In the genomic region with DNA sequence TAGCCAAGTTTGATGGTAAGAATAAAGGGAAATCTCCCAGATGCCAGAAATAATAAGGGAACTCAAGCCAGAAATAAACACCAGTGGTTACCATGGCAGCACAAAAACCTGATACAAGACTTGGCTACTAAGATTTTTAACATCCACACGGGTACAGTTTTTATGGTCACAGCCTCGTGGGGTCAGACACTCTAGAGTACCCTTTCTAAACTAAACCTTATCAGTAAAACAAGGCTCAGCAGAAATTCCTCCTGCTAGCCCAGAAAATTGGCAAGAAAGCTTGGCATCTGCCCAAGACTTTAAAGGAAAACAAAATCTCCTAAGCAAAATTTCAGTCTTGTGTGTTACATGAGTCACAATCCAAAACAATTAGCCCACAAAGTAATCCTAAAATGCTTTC, we compare ENCODE assay signal across 11 mouse cellular contexts. TPM values are rescaled to one million over a fixed set of nuclear protein-coding genes. Genes with fewer than 3 reads are reported as not detected.
DNase-seq lines count a peak whose midpoint lies in the region; ATAC-seq and TF ChIP-seq lines count a peak whose summit lies in the region.
"Had no signal": no experiment of that assay in that cellular context is flagged by ENCODE, and none has a peak within 500 bp of the region (broad histone marks: within the 10 kb centered on the region; RNA-seq: fewer than 3 reads in every experiment).

No protein-coding gene starts in this region.

- H3K9ac ChIP-seq in heart, embryonic 12.5 days = no peak overlapping the region
- H3K9ac ChIP-seq in midbrain, embryonic 15.5 days = no peak overlapping the region
- H3K9ac ChIP-seq: limb, embryonic 12.5 days; midbrain, embryonic 12.5 days had no signal

- no peaks in the 10 kb centered on the region; the same call in 1 of the 2 replicates for H3K36me3 ChIP-seq in heart, embryonic 12.5 days
- H3K36me3 ChIP-seq in midbrain, embryonic 15.5 days (replicated peaks) = no peaks in the 10 kb centered on the region
- H3K36me3 ChIP-seq: midbrain, embryonic 12.5 days had no signal

- intact Hi-C loops in heart, postnatal 25 days (cut with DNase I) = loop anchor here (5.0 kb wide), 1 partner anchor 54 kb away; no protein-coding TSS in a partner anchor

- DNase-seq in heart, adult 11 months = peak; percentile 93
- no peak for DNase-seq in heart, postnatal 25 days (ENCODE audit: low spot score)
- DNase-seq in lung, postnatal 10 days = peak; percentile 64
- DNase-seq in lung, adult 2 months = no peak
- DNase-seq: thymus, adult 18-20 months had no signal

- no peak for TF ChIP-seq CTCF in lung, adult 2 months (IDR thresholded peaks at IDR 0.05; ENCODE audit: insufficient read depth, low read length)

- no peaks in the 10 kb centered on the region for H3K9me3 ChIP-seq in heart, embryonic 12.5 days (replicated peaks)
- H3K9me3 ChIP-seq in midbrain, embryonic 15.5 days = no peaks in the 10 kb centered on the region
- H3K9me3 ChIP-seq: limb, embryonic 12.5 days; midbrain, embryonic 12.5 days had no signal

- H3K4me2 ChIP-seq in heart, embryonic 12.5 days = peak overlapping the region; percentile 10; the same call in 1 of the 2 replicates
- H3K4me2 ChIP-seq in midbrain, embryonic 15.5 days = no peak overlapping the region
- H3K4me2 ChIP-seq: limb, embryonic 12.5 days; midbrain, embryonic 12.5 days had no signal

- no peak overlapping the region for H3K4me3 ChIP-seq in lung, adult 2 months (replicated peaks; ENCODE audit: extremely low read depth, low read depth, low read length)
- no peak overlapping the region for H3K4me3 ChIP-seq in heart, embryonic 12.5 days
- H3K4me3 ChIP-seq in midbrain, embryonic 15.5 days = no peak overlapping the region
- H3K4me3 ChIP-seq: limb, embryonic 12.5 days; midbrain, embryonic 12.5 days had no signal

- H3K27ac ChIP-seq in heart, embryonic 12.5 days (ENCODE audit: poor library complexity, severe bottlenecking) = peak overlapping the region; percentile 61
- H3K27ac ChIP-seq in midbrain, embryonic 15.5 days = peak overlapping the region; percentile 43
- H3K27ac ChIP-seq: limb, embryonic 12.5 days; midbrain, embryonic 12.5 days had no signal

- H3K4me1 ChIP-seq in lung, adult 2 months (ENCODE audit: control insufficient read depth, insufficient read depth, low read length) = peaks cover 2% of the 10 kb centered on the region
- H3K4me1 ChIP-seq in heart, embryonic 12.5 days (replicated peaks) = peaks cover 22% of the 10 kb centered on the region
- H3K4me1 ChIP-seq in midbrain, embryonic 15.5 days = peaks cover 11% of the 10 kb centered on the region

- H3K27me3 ChIP-seq in heart, embryonic 12.5 days (replicated peaks) = no peaks in the 10 kb centered on the region
- no peaks in the 10 kb centered on the region for H3K27me3 ChIP-seq in midbrain, embryonic 15.5 days (replicated peaks)
- H3K27me3 ChIP-seq: limb, embryonic 12.5 days; midbrain, embryonic 12.5 days had no signal

- no peak for ATAC-seq in heart, embryonic 12.5 days (ENCODE audit: insufficient number of reproducible peaks, low FRiP score)
- ATAC-seq in midbrain, embryonic 15.5 days (replicated peaks) = peak; percentile 74; the same call in 1 of the 2 replicates
- no peak for ATAC-seq in erythroblast, adult 5-6 weeks (replicated peaks; ENCODE audit: low FRiP score, poor library complexity, severe bottlenecking)
- ATAC-seq in erythroid progenitor cell, adult 5-6 weeks (replicated peaks; ENCODE audit: low FRiP score, poor library complexity, severe bottlenecking) = no peak

- 11% methylated on average over 2 of the region's 2 CpGs for WGBS in lung, adult 2 months
- 3% methylated on average over 2 of the region's 2 CpGs for WGBS in heart, embryonic 12.5 days
- 16% methylated on average over 2 of the region's 2 CpGs for WGBS in midbrain, embryonic 15.5 days

- no peak for TF ChIP-seq POLR2A in lung, adult 2 months (IDR thresholded peaks at IDR 0.05; ENCODE audit: borderline replicate concordance, extremely low read depth, low read depth, low read length)

RNA-seq across cellular contexts. Expression of a gene that starts 17.0 kb away (rescaled TPM):
- 10 to 100 TPM; 15.8 to 16.9 TPM for total RNA-seq in heart, postnatal 25 days (2021)
- polyA plus RNA-seq in lung, adult 2 months (2012; rRNA removed) = 48.8 and 72.0 TPM in 2 replicates
- polyA plus RNA-seq in heart, embryonic 12.5 days (2016; fragmentation: Nextera tagmentation; extraction: Ambion mirVana) = 20.9 and 23.7 TPM in 2 replicates
- 1.8 and 2.0 TPM in 2 replicates for polyA plus RNA-seq in midbrain, embryonic 15.5 days (2015; fragmentation: Nextera tagmentation; extraction: Ambion mirVana)
- total RNA-seq in erythroblast, adult 5-6 weeks (2015; ENCODE audit: low replicate concordance) = not detected in 2 replicates
- total RNA-seq in erythroblast, adult 5-6 weeks (2017; ENCODE audit: low replicate concordance) = not detected in 2 replicates
- total RNA-seq in erythroid progenitor cell, adult 5-6 weeks (2015; ENCODE audit: low replicate concordance) = not detected in 2 replicates
- total RNA-seq in erythroid progenitor cell, adult 5-6 weeks (2017; ENCODE audit: low replicate concordance) = not detected in 2 replicates

Comparison
In these comparisons a context has a peak if more than half of its experiments do, and no peak if none do; other contexts are left out.
1. DNase-seq: peak in heart, adult 11 months (single experiment) and lung, postnatal 10 days (single experiment); none in heart, postnatal 25 days (single experiment) and lung, adult 2 months (single experiment).
2. RNA of a gene that starts 17.0 kb away (total RNA-seq): 15.8 to 16.9 TPM in heart, postnatal 25 days; not detected in erythroblast, adult 5-6 weeks and not detected in erythroid progenitor cell, adult 5-6 weeks; every median in the first group is over 10 times any median in the second.